Mouse (Mus musculus): ENCODE results near the gene Dpyd.
A peak's percentile ranks its signal among the peaks of the same experiment; 100 is the strongest.

Gene Dpyd

GRCm38 (mm10) chr3:119095223-119095886, 533.4 kb downstream of the Dpyd start:
- no peak for DNase-seq (ENCODE audit: low read depth)

DNA sequence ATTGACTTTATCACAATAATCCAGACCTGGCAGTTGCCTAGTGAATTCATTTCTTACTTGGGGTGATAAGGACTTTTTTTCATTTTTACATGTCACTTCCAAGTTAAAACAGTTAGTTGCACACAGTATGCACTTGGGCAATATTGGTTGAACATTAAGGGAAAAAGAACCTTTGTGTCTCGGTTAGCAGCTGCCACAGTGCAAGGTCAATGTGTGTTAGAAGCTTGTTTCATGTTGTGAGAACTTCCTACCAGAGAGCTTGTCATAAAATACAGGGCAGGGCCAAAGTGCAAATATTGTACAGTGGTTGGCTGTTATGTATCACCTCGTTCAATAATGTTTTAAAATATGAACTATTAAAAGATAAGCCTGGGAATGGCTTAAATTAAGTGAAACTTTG, 564.1 kb downstream of the Dpyd start:
- DNase-seq (ENCODE audit: low read depth): no peak

DNA sequence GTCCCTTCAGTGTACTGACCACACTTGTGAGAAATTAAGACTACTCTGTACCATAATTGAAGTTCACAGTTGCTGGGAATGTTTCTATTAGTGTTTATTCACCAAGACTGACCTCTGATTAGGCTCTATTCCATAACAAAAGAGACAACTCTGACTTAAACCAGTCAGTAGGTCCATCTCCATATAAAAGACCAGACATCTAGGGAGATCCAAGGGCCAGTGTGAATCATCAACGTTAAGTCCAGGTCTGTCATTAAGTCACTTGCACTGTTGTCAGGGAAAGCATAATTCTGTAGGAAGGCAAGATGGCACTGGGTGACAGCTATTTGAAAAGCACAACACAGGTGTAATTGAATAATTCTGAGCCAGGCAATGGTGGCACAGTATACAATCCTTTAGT, 566.1 kb downstream of the Dpyd start:
- no peak for DNase-seq (ENCODE audit: low read depth)

GRCm38 (mm10) chr3:119143034-119143433, 581.1 kb downstream of the Dpyd start:
- DNase-seq (ENCODE audit: low read depth): no peak

GRCm38 (mm10) chr3:119144788-119145187, 582.9 kb downstream of the Dpyd start:
- no peak for DNase-seq (ENCODE audit: low read depth)

DNA sequence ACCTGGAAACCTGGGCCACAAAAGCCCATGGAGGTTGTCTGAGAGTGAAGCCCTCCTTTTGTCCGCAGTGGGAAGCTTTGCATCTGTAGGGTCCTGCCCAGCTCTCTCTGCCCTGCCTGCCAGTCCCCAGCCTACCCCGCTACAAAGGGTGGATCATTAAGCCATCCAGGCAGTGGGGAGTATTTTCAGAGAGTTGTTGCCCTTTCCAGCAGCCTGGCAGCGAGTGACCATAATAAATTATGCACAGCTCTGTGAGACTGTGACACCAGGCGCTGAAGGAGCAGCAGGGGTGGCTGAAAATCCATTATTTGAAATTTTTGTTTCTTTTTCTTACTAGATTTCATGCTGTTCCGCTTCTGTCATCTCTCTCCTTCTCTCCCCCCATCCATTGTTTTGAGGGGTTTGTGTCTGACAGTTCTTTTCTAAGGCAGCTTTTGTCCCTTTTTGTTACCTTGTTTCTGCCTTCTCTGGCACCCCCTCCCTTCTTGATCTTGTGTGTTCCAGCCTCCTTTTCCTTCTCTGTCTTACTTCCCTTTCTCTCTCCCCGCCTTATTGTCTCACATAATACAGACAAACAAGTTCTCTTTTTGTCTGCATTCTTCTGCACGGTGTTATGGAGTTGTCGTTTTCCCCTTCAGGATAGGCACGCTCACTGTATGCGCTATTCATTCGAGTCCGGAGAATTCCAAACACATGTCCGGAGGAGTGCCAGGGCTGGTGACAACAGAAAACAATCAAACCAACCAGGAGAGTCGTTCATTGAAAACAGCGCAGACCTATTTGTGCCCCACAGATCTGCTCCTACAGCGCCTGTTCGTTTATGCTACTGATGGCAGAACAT, 592.9 kb downstream of the Dpyd start:
- no peak for DNase-seq (ENCODE audit: low read depth)

- DNase-seq (ENCODE audit: low read depth): no peak
Observed at GRCm38 (mm10) chr3:119158670-119159069, 596.7 kb downstream of the Dpyd start.

DNA sequence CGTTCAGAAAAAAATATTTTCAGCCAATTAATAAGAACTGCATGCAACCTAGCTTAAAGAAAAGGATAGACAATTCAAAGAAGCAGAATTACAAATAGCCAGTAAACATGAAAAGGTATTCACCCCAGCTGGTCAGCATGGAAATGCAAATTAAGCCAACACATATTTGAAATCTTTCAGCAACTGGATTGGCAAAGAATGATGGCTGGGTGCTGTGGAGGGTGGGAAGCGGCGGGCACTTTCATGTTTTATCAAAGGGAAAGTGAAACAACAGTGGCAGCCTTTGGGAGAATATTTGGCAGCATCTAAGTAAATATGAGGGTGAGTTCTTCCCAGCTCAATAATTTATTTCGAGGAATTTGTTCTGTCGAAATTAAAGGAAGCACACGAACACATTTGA, 603.8 kb downstream of the Dpyd start:
- no peak for DNase-seq (ENCODE audit: low read depth)

GRCm38 (mm10) chr3:119168166-119168565, 606.2 kb downstream of the Dpyd start:
- no peak for DNase-seq (ENCODE audit: low read depth)

GRCm38 (mm10) chr3:119168661-119169060, 606.7 kb downstream of the Dpyd start:
- no peak for DNase-seq (ENCODE audit: low read depth)

DNA sequence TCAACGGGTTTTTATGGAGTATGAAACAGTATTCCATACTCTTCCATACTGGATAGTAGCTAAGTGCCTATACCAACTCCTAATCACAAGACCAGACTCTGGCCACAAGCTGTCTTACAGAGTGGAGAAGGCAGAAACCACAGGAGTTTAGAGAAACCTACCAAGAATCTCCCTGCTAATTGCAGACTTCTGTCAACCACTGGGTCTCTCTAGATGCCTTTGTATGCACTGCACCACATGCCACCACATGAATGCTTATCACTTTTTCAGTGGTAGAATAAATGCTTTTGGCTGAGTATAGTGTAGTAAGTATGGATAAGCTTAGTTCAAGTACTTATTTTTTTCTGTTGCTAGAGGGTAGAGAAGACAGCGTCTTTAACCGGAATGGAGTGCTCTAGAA, 621.3 kb downstream of the Dpyd start:
- DNase-seq (ENCODE audit: low read depth): no peak

- DNase-seq (ENCODE audit: low read depth): no peak
Observed at GRCm38 (mm10) chr3:119194071-119194470, 632.1 kb downstream of the Dpyd start.

DNA sequence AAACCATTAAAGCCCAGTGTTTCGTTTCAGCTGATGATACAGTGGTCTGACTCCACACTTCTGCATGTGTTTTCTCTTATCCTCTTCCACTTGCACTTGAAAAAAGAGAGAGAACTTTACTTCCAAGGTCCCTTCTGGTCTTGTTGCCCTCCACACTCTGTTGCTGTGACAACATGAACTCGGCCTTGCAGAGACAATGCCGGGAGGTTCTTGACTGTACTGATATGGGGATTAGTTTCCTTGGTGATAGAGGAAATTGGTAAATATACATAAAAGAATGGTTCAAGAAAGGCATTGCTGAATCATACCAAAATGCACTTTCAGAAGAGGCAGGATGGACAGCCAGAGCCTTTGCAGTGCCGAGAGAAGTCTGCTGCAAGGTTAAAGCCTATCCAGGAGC, 633.7 kb downstream of the Dpyd start:
- DNase-seq (ENCODE audit: low read depth): no peak

- no peak for DNase-seq (ENCODE audit: low read depth)
Observed at GRCm38 (mm10) chr3:119220763-119221412, 659.0 kb downstream of the Dpyd start.

DNA sequence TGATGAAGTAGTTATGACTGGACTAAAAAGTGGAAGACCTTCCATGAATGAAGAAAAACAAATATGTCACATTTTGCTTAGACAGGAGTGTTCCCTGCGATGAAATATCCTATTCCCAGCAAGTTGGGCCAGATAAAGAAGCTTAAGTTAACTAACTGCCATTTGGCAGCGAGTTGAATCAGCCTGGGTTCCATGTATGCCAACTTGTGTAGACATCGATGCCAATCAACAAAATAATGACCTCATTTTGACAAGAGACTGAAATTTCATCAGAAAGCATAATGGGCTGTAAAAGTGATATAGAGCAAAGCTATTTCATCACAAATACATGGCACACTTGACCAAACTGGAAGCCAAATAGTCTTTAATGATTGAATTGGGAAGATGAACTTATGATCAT, 681.3 kb downstream of the Dpyd start:
- DNase-seq (ENCODE audit: low read depth): no peak

- DNase-seq (ENCODE audit: low read depth): no peak
Observed at GRCm38 (mm10) chr3:119256516-119256915, 694.6 kb downstream of the Dpyd start.

DNA sequence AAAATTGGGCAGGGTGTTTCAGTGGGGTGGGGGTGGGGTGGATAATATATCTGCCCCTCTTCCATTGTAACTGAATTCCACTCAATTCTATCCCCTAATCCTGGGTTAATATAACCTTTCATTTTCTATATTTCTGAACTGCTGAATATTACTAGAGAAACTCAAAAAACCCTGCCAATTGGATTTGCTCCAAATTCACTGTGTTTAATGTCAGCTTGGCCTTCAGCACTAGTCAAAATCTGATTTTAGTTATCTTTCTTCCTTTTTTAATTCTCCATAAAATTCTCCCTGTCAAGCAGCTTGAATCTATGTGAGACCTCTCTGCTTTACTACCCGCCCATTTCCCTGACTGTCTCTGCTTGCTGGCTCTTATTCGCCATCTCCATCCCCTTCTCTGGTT, 713.3 kb downstream of the Dpyd start:
- no peak for DNase-seq (ENCODE audit: low read depth)

DNA sequence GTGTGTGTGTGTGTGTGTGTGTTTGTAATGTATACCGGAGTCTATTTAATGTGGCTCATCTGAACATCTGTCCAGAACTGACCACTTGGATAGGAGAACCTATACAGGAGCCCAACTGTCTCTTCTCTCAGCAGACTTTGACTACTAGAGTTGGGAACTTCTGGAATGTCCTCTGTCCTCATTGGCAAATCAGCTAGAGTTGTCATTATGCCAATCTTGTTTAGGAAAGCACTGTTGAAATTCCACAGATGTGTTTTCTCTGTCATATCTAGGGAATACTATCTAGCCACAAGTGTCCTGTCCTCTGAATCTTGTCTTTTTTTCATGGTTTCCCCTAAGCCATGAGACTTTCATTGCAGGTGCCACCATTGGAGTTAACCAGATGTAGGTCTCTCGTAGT, 718.7 kb downstream of the Dpyd start:
- DNase-seq (ENCODE audit: low read depth): no peak

GRCm38 (mm10) chr3:119314693-119315092, 752.8 kb downstream of the Dpyd start:
- DNase-seq (ENCODE audit: low read depth): no peak

DNA sequence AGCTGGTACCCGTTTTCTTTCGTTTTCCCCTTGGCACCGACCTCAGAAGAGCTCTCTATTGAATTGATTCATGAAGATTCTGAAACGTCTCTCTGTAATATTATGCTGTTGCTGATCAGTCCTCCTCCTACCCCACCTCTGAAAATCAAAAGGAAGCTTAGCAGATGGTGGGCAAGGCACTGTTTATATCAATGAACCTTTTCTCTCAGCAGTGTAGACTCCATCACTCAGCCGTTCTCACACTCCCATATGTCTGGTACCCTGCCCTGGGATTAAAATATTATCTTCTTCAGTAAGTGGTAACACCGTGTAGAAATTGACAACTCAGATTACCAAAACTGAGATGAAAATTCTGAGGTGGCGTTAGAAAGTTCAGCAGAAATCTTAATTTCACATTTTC, 767.1 kb downstream of the Dpyd start:
- DNase-seq (ENCODE audit: low read depth): no peak

- DNase-seq (ENCODE audit: low read depth): peak; percentile 3
Observed at GRCm38 (mm10) chr3:119333335-119334305, 771.7 kb downstream of the Dpyd start.

Measured in NIH3T3 (cell line).